Mouse (Mus musculus): Measurements from ENCODE around the gene Nkx2-5.

Gene Nkx2-5

DNA sequence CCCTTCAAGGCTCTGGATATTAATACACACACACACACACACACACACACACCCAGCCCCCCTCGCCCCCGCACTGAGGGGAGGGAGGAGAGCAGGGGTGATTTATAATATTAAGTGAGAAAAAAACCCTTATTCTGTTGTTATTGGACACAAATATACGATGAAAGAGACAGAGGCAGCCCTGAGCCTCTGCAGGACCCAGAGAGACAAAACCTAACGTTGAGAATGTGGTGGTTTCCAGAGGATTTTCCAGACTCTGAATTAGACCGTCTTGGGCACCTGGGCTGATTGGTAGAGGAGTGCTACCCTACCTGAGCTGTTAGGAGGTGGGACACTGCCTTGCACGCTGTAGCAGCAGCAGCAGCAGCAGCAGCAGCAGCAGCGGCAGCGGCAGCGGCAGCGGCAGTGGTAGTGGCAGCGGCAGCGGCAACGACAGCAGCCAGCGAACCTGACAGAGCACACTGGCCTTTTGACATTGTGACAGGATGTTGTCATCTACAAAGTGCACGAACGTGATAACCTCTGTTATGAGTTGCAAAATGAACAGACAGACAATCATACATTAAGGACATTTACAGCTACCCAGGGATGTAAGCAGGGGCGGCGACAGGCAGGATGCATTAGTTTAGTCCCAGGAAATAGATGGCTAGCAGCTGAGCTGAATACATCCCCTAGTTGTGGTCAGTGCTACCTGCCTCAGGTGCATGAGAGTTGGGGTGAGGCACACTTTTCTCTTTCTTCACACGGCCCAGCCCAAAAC lies 7.8 kb downstream of the Nkx2-5 start:
- no peak for DNase-seq (ENCODE audit: low spot score)

DNA sequence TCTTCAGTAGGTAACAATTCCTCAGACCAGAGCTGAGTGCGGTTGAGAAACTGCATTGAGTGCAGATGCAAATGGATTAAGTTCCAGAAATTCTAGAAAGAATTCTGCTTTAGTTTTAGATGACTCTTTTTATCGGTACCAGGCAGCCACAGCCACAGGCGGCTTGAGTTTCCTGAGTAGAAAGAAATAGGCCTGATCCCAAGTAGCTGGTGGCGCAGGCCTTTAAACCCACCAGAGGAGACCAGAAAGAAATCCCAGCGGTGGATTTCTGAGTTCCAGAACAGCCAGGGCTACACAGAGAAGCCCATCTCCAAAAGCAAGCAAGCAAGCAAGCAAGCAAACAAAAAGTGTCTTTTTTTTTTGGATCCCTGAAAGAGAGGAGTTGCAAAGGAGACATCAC lies 8.4 kb downstream of the Nkx2-5 start:
- no peak for DNase-seq (ENCODE audit: low spot score)

DNA sequence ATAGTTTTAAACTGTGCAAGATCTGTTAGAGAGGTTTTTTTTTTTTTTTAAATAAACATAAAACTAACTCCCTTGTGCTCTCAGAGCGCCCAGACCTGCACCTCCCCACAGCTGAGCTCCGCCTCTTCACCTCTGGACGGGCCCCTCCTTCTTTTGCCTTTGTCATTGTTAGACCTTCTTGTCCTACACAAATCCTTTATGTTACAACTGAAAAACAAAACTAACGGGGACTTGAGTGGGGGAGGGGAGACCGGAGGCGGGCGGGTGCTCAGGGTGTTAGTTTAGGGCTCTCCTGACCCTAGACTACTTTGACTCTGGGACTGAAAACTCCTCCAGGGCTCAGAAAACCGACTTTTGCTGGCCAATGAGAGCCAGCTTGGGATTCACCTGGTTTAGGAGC lies 8.9 kb downstream of the Nkx2-5 start:
- no peak for DNase-seq (ENCODE audit: low spot score)

DNA sequence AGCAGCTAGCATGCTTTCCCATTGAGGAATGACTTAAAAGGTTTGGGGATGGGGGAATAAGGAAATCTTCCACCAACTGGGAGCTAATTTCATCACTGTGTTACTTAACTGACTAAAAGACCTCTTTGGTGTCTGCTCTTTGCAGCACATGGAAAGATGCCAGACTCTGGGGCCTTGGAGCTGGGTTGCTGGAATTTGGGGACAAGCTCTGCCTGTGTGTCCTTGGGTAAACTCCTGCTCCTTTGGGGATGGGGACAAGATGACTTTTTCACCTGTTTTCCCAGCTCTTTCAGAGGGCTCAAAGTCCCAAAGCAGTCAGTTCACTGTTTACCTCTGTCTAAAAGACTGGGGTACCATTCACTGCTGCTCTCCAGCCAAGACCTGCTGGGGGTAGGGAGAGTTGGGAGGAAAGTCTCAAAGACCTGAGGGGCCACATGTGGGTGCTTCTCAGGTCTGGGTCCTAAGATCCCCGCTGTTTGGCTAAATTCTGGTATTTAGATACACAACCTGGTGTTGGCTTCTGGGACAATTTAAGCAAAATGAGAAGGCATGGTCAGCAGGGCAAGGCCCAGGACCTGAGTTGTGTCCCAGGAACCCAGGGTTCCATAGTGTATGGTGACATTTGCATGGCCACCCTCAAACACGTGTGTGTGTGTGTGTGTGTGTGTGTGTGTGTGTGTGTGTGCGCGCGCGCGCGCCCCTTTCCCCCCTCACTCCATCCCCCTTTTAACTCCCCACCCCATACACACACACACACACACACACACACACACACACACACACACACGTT lies 9.6 kb downstream of the Nkx2-5 start:
- no peak for DNase-seq (ENCODE audit: low spot score)

DNA sequence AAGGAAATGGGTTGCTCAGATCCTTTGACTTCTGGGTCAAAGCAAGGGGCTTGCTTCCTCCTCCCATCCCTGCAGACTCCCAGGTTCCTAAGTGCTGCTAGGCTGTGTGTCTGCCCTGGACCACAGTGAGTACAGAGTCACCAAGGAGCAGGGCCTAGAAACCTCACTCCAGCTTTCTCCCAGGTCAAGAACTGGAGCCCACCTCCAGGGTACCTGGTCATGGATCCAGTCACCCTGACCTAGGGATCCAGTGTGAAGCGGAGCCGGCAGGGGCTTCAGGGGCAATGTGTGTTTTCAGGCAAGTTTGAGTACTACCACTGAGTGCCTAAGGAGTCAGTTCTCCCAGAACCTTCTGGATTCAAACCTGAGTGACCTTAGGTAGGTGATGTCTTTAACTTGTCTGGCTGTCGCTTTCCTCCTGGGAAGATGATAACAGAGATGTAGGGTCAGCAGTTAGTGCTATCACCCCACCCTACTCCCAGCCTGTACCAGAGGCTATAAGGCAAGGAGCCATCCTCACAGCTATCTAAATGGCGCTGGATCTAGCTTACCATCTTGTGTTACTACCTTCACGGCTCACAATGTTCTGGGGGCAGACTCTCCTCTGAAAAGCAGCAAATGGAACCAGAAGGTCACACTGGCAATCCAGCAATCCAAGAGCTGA lies 10.4 kb downstream of the Nkx2-5 start:
- DNase-seq (ENCODE audit: low spot score): no peak

DNA sequence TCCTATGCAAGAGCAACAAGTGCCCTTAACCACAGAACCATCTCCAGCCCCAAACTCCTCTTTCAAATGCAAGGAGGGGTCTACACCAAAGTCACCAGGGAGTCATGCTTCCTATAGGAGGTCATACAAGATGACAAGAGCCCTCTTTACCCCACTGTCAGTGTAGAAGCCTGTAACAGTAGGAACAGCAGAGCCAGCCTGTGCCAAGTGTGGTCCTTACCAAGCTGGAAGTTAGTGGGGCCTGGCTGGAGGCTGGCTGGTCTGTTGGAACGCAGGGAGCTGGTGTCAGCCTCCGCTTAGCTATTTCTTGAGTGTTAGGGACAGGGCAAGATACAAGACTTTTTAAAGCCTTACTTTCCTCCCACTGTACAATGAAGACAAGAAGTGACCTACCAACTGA lies 11.0 kb downstream of the Nkx2-5 start:
- no peak for DNase-seq (ENCODE audit: low spot score)

DNA sequence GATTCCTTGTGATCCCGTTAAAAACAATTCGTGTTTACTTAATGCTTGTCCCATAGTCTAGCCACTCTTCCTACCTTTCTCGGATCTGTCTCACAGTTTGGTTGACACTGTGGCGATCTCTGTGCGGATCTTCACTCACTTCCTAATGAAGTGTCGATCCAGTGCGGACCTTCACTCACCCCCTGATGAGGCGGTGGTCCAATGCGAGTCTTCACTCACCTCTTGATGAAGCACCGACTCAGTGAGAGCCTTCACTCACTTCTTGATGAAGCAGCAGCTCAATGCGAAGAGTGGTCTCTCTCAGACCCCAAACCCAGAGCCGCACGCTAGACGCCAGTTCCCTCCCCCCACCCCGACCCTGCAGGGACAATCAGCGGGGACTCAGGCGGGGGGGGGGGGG lies 18.7 kb downstream of the Nkx2-5 start:
- no peak for DNase-seq (ENCODE audit: low spot score)

DNA sequence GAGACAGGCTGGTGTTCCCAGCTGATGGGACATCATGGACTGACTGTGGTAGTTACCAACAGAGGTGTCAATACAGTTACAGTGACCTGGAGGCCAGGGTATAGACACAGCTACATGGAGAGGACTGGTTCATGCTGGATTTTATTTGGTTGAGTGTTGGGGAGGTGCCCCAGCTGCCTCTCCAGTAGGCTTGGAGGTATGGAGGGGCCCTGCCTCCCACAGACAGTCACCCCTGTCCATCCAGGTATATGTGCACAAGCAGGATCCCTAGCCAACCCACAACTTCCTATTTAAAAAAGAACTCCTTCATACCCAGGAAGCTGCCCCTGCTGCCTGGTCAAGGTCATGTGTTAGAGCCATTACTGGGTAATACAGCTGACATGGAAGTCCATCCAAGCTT lies 27.0 kb downstream of the Nkx2-5 start:
- no peak for DNase-seq (ENCODE audit: low spot score)

DNA sequence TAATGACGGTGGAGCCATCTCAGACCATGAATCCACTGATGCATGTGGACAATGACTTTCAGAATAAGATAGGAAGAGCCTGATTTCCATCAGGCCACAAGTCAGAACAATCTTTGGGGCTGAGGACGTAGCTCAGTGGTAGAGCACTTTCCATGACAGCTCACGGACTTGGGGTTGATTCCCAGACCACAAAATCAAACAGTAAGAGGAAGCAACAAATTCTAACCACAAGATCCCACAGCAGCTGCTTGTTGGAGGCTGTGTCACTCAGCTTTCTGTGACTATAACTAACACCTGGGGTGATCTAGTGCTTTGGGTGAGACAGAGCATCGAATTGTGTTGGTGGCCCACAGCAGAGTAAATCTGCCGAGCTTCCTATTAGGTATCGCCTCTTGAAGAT lies 28.0 kb downstream of the Nkx2-5 start:
- DNase-seq (ENCODE audit: low spot score): no peak

DNA sequence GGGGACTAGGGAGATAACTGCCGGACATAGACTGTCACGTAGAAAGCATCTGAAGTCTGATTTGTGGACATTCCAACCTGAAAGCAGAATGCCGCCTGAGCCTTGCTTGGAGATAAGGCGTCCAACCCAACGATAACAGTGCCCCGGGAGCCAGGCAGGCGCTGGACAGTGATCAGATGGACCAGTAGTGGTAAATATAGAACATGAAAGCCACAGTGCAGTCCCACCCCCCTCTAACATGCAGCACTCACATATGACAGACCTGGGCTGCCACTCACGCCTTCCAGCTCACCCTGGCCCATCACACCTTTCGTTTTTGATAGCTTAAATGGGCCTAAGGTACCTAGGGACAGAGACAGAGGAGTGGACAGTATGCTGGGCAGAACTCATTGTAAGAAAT lies 31.3 kb downstream of the Nkx2-5 start:
- DNase-seq (ENCODE audit: low spot score): no peak

DNA sequence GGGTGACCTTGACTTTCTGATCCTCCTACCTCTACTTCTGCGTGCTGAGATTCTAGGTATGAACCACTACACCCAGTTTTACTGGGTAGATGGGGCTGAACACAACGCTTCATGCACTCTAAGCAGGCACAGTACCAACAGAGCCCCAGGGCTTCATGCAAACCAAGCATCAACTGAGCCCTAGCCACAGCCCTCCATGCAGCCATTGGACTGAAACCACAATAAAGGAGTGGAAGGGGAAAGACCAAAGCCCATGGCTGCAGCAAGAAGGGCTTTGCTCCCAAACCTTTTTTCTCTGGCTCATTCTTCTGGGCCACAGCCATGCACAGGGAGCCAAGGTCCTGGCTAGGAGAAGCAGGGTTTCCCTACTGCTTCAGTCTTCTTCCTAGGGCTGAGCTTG lies 32.2 kb downstream of the Nkx2-5 start:
- no peak for DNase-seq (ENCODE audit: low spot score)

DNA sequence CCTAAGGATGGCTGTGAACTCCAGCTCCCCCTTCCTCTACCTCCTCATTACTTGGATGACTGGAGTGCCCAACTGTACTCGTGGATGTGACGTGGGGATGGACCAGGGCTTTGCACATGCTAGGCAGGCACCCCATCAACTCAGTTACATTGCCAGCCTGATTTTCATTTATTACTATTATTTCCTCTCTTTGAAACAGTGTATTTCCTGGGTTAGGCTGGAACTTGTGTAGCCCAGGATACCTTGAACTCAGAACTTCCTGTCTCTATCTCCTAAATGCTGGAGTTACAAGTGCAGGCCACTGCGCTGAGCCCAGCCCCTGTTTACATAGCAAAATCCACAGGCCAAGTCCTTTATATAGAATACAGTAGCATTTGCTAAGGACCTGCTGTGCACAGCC lies 41.9 kb downstream of the Nkx2-5 start:
- no peak for DNase-seq (ENCODE audit: low spot score)

DNA sequence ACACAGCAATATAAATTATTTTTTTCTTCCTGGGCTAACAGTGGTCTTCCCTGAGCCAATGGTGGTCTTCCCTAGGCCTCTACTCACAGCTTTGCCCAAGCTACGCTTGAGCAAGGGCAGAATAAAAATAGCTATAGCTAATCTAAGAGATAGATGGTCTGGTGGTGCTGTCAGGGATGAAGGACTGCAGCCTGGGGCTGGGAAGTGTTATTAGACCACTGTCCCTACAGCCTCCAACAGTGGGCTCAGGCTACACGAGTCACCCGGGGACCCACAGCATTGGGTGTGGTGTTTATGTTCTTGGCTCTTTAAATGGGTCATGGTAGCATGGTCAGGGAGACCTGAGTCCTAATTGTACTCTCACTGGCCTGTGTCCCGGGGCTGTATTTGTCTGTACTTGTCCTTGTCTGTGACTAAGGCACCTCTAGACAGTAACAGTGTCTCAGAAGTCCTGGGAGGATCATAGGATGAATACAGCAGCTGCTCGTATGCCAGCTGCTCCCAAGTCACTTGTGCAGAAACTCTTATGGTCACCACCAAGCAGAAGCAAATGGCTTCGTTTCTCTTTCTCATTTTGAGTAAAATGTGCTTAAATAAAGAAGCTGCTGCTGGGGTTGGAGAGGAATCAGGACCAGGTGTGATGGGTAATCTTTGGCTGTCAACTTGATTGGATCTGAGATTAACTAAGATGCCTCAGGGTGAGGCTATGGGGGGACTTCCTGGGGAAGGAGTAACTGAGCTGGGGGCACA lies 47.3 kb downstream of the Nkx2-5 start:
- DNase-seq (ENCODE audit: low spot score): no peak

DNA sequence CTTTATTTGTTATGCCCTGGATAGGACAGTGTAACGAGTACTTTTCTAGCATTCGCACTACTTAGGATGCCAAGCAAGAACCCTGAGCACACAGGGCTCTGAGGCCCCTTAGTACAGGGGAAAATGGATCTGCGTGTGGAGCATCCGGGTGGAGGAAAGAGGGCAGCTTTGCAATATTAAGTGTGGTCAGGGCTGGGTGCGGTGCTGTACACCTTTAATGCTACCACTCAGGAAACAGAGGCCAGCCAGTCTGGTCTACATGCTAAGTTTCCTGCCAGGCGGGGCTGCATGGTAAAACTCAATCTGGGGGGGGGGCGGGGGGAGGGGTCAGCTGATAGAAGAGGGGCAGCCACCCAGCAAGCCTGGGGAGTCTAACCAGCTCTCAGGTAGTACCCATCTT lies 49.4 kb downstream of the Nkx2-5 start:
- DNase-seq (ENCODE audit: low spot score): no peak

DNA sequence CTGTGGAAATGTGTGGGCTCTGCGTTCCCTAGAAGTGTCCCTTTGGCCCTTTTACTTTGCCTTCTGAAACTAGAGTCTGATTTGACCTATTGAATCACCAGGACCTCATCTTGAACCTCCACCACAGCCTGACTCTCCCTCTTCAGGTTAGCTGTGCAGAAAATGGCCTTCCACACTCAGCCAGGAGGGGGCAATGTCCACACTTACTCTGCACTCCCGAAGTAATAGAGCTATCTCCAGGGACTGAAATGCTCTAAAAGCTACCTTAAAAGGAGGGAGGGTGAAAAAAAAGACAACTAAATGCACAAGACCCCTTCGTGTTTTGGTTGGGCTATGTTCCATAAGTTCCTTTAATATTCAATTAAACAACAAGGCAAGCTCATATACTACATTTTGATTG lies 50.1 kb downstream of the Nkx2-5 start:
- DNase-seq (ENCODE audit: low spot score): peak; percentile 36

DNA sequence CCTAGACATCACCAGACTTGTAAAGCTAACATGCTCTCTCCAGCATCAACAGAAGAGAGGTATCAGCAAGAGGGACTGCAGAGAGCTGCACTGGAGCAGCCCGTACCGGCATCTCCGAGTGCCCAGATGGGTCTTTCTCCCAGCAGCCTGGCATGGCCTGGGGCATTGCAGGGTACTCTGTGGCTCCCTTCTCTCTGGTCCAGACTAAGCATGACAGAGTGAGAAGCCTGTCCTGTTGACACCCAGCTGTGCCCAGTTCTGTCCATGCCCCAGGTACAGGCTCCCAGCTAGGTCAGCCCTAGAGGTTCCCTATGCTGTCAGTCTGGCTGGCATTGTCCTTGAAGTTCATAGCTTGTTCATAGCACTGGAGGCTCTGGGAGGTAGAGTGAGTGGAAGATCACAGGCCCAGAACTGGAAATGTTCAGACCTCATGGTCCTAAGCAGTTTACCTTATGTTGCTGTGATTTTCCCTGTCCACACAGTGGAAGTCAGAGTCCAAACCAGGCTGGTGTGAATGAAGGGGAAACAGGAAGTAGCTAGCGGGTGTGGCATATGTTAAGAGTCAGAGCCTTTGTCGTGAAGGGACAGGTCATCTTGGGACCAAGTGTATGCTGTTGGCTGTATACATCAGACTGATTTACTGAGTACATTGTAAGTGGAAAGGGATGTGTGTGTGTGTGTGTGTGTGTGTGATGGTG lies 51.6 kb downstream of the Nkx2-5 start:
- DNase-seq (ENCODE audit: low spot score): no peak

DNA sequence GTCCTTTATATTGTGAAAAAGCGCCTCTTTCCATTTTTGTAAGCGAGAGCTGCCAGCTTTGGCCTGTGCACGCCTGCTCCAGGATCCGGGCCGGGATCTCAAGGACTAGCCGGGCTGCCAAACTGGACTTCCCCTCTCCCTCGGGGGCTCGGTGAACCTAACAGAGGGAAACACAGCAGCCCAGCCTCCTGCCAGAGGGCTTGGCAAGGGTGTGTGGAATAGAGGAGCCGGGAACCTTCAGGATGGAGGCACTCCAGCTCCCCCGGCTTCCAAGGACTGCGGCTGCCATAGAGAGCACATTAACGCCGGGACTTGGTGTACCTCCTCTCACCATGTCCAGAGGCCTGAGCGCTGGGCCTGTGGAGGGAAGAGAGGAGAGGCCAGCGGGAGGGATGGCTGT lies 52.7 kb downstream of the Nkx2-5 start:
- no peak for DNase-seq (ENCODE audit: low spot score)

DNA sequence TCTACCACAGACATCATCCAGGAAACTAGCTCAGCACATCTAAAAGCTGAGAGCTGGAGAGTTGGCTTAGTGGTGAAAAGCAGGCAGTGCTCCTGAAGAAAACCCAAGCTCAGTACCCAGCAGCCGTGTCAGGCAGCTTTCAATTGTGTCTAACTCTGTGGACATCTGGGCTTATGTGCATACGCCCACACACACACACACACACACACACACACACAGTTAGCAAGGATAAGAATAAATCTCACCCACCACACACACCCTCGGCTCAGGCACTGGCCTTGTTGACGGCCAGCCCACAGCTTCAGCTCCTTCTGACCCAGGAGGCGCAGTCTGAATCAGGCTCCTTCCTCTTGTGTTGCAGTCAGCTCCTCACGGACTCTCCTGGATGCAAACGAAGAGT lies 53.2 kb downstream of the Nkx2-5 start:
- DNase-seq (ENCODE audit: low spot score): no peak

DNA sequence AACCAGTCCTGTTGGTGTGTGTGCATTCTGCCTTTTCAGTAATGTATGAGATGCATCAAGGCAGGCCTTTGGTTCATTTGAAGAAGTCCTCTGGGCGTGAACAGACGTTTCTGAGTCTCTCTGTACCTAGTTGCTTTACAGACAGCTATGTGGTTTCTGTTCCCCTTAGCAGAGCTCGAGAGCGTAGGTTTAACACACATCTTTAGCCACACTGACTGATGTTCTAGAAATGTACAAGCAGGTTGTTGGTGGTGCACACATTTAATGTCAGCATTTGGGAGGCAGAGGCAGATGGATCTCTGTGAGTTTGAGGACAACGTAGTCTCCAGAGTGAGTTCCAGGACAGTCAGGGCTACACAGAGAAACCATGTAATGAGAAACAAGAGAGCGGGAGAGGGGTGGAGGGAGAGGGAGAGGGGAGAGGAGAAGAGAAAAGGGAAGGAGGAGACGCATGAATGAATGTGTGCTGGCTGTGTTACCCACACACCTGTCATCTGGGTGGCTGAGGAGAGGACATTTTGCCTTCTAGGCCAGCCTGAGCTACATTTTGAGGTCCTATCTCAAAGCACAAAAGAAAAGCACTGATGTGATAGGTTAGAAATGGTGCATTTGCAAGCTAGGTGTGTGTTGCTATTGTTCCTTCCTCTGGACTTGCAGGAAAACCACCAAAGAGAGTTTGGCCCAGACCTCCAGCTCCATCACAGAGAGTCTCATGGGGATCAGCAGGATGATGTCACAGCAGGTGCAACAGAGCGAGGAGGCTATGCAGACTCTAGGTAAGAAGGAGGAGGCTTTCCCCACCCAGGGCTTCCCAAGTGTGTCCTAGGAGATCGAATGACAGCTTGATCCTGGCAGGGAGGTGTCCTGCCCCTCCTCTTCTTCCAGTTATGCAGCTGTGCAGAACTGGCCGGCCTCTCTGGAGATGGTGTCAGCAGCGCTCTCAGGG lies 54.3 kb downstream of the Nkx2-5 start:
- no peak for DNase-seq (ENCODE audit: low spot score)

DNA sequence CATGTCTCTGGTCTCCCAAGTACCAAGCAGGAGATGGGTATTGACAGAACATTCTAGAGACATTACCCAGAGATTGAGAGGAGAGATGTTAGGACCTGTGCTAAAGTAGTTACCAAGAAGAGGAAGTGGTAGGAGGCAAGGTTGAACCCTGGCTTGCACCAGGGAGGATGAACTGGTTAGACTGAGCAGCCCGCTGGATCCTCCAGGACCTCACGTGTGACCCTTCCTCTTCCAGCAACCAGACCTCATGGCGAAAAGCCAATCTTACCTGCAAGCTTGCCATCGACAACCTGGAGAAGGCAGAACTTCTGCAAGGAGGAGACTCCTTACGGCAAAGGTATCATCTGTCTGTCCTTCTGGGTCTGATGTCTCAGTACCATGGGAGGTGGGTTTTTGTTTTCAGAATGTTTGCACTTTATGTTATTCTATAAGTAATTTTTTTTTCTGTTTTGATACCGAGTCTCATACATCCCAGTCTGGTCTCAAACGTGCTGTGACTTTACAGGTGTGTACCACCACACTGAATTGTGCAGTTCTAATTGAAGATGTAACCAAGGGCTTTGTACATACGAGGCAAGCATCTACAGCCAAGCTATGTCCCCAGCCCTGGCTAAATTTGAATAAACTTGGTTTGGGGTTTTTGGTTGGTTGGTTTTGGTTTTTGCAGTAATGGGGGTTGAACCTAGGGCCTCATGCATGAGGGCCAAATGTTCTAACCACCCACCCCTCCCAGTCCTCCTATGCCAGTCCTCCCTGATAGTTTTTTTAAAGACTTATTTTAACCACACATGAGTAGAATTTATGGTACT lies 55.1 kb downstream of the Nkx2-5 start:
- no peak for DNase-seq (ENCODE audit: low spot score)

Measured in ovary, postnatal 14 days (tissue).